Mouse (Mus musculus): ENCODE data around the gene Ywhah. TPM values are rescaled to one million over a fixed set of nuclear protein-coding genes. Genes with fewer than 3 reads are reported as not detected.

The Ywhah gene
- 137 to 272 TPM (median 186 TPM) in 3 replicates for total RNA-seq (2017)

GRCm38 (mm10) chr5:33018561-33019425, at the start of gene Ywhah:
Gene Ywhah (plus strand): TSS chr5:33018816.
- peak; percentile 91 for ATAC-seq (replicated peaks; ENCODE audit: insufficient number of reproducible peaks, low FRiP score, low TSS enrichment, poor library complexity, severe bottlenecking)

DNA sequence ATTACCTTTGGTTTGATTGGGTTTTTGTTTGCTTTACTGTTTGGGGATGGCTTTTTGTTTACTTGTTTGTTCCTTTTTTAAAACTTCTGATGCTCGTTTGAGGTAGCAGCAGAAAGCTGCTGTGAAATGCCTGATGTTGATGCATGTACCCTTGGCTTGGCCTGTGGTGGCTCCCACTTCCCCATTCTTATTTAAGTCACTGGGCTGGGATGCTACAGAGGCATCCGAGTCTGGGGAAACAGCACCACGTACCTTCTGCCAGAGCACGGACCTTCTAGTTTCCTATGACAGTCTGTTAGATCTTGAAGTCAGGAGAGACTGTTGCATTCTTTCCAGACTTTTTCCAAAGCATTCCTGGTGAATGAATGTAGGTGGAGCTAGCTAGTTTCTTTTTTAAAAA, 42.1 kb upstream of the Ywhah start:
- 0 out of 2 replicates have a peak, but pooled peaks have one; percentile 50 for ATAC-seq (replicated peaks; ENCODE audit: insufficient number of reproducible peaks, low FRiP score, low TSS enrichment, poor library complexity, severe bottlenecking)

DNA sequence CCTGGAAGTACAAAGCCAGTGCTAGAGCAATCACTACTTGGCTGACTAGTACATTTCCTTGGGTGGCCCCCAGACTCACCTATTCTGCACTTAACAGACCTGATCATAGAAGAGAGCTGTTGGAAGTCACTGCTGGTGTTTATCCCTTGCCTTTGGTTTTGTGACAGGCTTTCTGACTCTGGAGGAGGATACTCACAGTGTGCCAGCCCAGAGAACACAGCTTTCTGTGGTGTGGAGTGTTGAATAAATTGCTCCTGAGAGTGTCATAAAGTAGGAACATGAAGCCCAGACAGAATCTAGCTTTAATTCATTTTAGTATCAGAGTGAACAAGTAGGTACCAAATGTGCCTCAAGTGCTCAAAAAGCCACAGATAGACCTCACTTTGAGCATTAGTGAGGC, 41.4 kb upstream of the Ywhah start:
- ATAC-seq (replicated peaks; ENCODE audit: insufficient number of reproducible peaks, low FRiP score, low TSS enrichment, poor library complexity, severe bottlenecking): no peak

DNA sequence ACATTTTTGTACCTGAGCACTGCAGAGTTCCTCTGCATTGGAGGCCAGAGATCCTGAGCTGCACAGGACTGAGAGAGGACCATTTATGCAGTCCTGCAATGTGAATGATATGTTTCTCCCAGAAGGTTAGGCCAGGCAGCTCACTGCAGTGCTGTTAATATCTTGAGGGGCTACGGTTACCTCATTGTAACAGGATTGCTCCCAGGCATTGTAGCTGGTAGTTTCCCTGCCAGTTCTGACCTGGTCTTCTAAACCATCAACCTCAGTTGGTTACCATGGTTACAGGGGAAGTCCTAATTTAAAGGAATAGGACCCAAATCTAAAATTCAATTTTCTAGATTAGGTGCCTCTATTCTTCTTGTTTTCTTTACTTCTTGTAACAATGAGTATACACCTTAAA, 33.2 kb upstream of the Ywhah start:
- ATAC-seq (replicated peaks; ENCODE audit: insufficient number of reproducible peaks, low FRiP score, low TSS enrichment, poor library complexity, severe bottlenecking): no peak

GRCm38 (mm10) chr5:32987873-32988272, 30.7 kb upstream of the Ywhah start:
- ATAC-seq (replicated peaks; ENCODE audit: insufficient number of reproducible peaks, low FRiP score, low TSS enrichment, poor library complexity, severe bottlenecking): no peak

- no peak for ATAC-seq (replicated peaks; ENCODE audit: insufficient number of reproducible peaks, low FRiP score, low TSS enrichment, poor library complexity, severe bottlenecking)
These were observed 28.5 kb upstream of the Ywhah start for GRCm38 (mm10) chr5:32989959-32990640.

DNA sequence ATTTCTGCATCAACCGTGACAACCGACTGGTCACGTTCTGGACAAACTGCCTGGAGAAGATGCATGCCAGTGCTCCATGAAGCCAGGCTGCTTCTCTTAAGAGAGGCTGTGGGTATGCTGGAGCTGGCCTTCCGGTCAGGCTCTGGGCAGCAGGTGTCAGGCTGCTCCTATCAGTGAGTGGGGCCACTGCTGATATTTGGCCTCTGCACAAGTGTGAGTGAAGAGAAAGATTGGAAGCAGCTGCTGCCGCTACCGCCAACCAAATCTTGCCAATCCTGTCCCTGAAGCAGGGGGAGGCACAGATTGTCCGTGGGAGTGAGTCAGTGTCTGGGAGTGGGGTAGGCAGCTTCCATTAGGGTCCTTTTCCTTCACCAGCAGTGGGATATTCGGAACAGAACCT, 27.5 kb upstream of the Ywhah start:
- no peak for ATAC-seq (replicated peaks; ENCODE audit: insufficient number of reproducible peaks, low FRiP score, low TSS enrichment, poor library complexity, severe bottlenecking)

- no peak for ATAC-seq (replicated peaks; ENCODE audit: insufficient number of reproducible peaks, low FRiP score, low TSS enrichment, poor library complexity, severe bottlenecking)
These were observed 24.1 kb upstream of the Ywhah start for GRCm38 (mm10) chr5:32994471-32994870.

GRCm38 (mm10) chr5:32995756-32996155, 22.9 kb upstream of the Ywhah start:
- ATAC-seq (replicated peaks; ENCODE audit: insufficient number of reproducible peaks, low FRiP score, low TSS enrichment, poor library complexity, severe bottlenecking): no peak

- ATAC-seq (replicated peaks; ENCODE audit: insufficient number of reproducible peaks, low FRiP score, low TSS enrichment, poor library complexity, severe bottlenecking): no peak
These were observed 22.1 kb upstream of the Ywhah start for GRCm38 (mm10) chr5:32996560-32996959.

DNA sequence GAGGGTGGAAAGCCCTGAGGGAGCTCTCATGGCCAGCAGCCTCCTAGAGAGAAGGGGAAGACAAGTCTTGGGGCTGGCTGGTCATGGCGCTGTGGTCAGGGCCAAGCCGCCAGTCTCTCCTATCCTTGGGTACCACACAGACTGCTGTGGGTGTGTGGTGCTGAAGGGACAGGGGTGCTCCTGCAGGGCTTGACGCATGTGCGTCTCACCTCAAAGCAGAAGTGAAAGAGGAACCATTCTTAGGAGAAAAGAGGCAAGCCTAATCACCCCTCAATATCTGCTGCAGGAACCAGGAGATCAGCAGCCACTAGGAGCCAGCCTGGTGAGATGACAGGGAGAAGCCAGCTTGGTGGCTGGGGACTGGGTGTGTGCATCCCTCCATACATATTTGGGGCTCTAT, 20.9 kb upstream of the Ywhah start:
- ATAC-seq (replicated peaks; ENCODE audit: insufficient number of reproducible peaks, low FRiP score, low TSS enrichment, poor library complexity, severe bottlenecking): peak; percentile 98

DNA sequence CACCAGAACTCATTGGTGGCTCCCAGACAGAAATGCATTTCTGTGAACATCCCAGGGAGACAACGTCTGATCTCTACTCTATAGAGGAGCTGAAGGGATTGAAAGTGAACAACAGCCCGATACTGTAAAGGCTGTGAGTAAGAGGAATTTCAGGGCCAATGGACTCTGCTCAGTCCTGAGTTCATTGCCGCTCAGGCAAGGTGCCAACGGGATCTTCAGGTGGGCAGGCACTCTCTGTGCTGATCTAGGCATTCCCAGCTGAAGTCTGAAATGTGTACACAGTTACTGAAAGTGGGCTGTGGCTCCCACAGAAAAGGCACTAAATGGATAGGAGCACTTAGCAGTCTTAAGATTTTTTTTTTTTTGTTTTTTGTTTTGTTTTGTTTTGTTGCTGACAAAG, 19.8 kb upstream of the Ywhah start:
- no peak for ATAC-seq (replicated peaks; ENCODE audit: insufficient number of reproducible peaks, low FRiP score, low TSS enrichment, poor library complexity, severe bottlenecking)

- no peak for ATAC-seq (replicated peaks; ENCODE audit: insufficient number of reproducible peaks, low FRiP score, low TSS enrichment, poor library complexity, severe bottlenecking)
These were observed 17.5 kb upstream of the Ywhah start for GRCm38 (mm10) chr5:33001111-33001510.

DNA sequence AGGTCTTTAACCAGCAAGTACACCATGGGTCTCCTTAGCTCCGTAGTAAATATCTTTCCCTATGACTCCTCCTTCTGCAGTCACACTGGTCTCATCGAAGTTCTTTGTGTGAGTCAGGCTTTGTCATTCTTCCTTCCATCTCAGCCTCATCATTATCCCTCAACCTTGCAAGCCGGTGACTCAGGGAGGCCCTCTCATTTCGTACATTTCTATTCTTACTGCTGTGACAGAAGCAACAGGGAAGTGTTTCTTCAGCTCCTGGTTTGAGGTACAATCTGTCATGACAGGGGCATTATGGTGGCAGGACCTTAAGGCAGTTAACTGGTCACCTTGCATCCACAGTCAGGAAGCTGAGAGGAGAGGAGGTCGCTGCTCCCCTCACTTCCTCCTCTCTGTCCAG, 15.8 kb upstream of the Ywhah start:
- no peak for ATAC-seq (replicated peaks; ENCODE audit: insufficient number of reproducible peaks, low FRiP score, low TSS enrichment, poor library complexity, severe bottlenecking)

- no peak for ATAC-seq (replicated peaks; ENCODE audit: insufficient number of reproducible peaks, low FRiP score, low TSS enrichment, poor library complexity, severe bottlenecking)
These were observed 15.1 kb upstream of the Ywhah start for GRCm38 (mm10) chr5:33003500-33003899.

GRCm38 (mm10) chr5:33004110-33004509, 14.5 kb upstream of the Ywhah start:
- ATAC-seq (replicated peaks; ENCODE audit: insufficient number of reproducible peaks, low FRiP score, low TSS enrichment, poor library complexity, severe bottlenecking): no peak

DNA sequence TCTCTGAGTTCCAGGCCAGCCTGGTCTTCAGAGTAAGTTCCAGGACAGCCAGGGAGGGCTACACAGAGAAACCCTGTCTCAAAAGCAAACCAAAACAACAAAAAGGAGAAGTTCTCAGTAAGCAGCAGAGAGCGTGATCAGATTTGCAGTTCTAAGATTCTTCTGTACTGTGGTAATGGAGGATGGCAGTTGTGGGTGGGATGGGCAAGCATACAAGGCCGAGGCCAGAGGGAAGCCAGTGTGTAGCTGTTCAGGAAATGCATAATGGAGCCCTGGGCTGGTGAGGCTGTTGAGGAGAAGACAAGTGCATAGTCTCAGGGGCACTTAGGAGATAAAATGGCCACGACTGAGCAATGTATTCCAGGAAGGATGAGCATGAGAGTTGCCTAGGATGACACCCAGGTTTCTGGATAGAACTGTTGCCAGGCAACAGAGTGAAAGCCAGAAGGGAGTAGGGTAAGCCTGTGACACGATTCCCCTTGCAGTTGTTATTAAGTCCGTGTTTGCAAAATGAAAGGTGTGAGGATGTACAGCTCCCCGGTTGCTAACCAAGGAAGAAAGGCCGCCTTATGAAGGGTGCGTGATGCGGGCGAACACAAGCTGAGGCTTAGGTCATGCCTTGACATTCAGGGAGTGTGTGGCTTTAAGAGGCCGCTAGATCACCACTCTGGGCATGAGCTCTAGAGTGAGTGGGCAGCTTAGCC, 13.0 kb upstream of the Ywhah start:
- ATAC-seq (replicated peaks; ENCODE audit: insufficient number of reproducible peaks, low FRiP score, low TSS enrichment, poor library complexity, severe bottlenecking): no peak

GRCm38 (mm10) chr5:33006670-33007069, 11.9 kb upstream of the Ywhah start:
- ATAC-seq (replicated peaks; ENCODE audit: insufficient number of reproducible peaks, low FRiP score, low TSS enrichment, poor library complexity, severe bottlenecking): no peak

DNA sequence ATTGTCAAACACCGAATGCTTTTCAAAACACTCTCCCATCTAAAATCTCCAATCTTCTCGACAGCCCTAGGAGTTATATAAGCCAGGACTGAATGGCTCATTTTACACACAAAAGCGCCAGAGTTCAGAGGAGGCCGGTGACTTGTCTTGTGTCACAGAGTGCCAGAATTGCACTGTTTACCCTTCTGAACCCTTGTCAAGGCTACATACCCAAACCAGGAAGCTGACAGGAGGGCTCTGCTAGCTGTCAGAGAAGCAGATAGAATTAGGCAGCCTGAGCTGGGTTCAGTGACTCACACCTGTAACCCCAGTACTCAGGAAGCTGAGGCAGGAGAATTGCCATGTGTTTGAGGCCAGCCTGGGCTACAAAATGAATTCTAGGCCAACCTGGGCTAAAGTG, 11.2 kb upstream of the Ywhah start:
- no peak for ATAC-seq (replicated peaks; ENCODE audit: insufficient number of reproducible peaks, low FRiP score, low TSS enrichment, poor library complexity, severe bottlenecking)

GRCm38 (mm10) chr5:33009301-33009700, 9.3 kb upstream of the Ywhah start:
- no peak for ATAC-seq (replicated peaks; ENCODE audit: insufficient number of reproducible peaks, low FRiP score, low TSS enrichment, poor library complexity, severe bottlenecking)

Data from monocyte, adult 5-6 weeks (primary cell).